Mouse (Mus musculus): ENCODE results near the gene Gdpd3. TPM values are rescaled to one million over a fixed set of nuclear protein-coding genes. Genes with fewer than 3 reads are reported as not detected.

Gene Gdpd3
- polyA plus RNA-seq, 1 experiment: 3.5 TPM

GRCm38 (mm10) chr7:126736122-126736521, 30.0 kb upstream of the Gdpd3 start:
- Histone ChIP-seq H3K27me3 (ENCODE audit: control insufficient read depth, insufficient read depth, low read length) (no peaks in the 10 kb centered on the region), H3K27ac (ENCODE audit: control insufficient read depth, insufficient read depth, low read depth, low read length) (no peak overlapping the region), H3K36me3 (ENCODE audit: control insufficient read depth, insufficient read depth, low read length) (no peaks in the 10 kb centered on the region), H3K4me3 (ENCODE audit: control insufficient read depth, low read depth, low read length) (no peak overlapping the region), H3K4me1 (ENCODE audit: control insufficient read depth, insufficient read depth, low read length) (peaks cover 11% of the 10 kb centered on the region)
- TF ChIP-seq POLR2A (IDR thresholded peaks at IDR 0.05; ENCODE audit: control insufficient read depth, low read depth, low read length): no peak
- no peak for TF ChIP-seq CTCF (IDR thresholded peaks at IDR 0.05; ENCODE audit: control insufficient read depth, insufficient read depth, insufficient replicate concordance, low read depth, low read length)

GRCm38 (mm10) chr7:126739551-126739950, 26.6 kb upstream of the Gdpd3 start:
- H3K4me3 ChIP-seq (ENCODE audit: control insufficient read depth, low read depth, low read length): peak overlapping the region; percentile 88
- peak overlapping the region; percentile 1; the same call in 1 of the 2 replicates for H3K27ac ChIP-seq (ENCODE audit: control insufficient read depth, insufficient read depth, low read depth, low read length)
- no peaks in the 10 kb centered on the region for H3K36me3 ChIP-seq (ENCODE audit: control insufficient read depth, insufficient read depth, low read length)
- peaks cover 13% of the 10 kb centered on the region for H3K4me1 ChIP-seq (ENCODE audit: control insufficient read depth, insufficient read depth, low read length)
- TF ChIP-seq CTCF (IDR thresholded peaks at IDR 0.05; ENCODE audit: control insufficient read depth, insufficient read depth, insufficient replicate concordance, low read depth, low read length) (no peak), POLR2A (IDR thresholded peaks at IDR 0.05; ENCODE audit: control insufficient read depth, low read depth, low read length) (peak; percentile 10; the same call in 1 of the 2 replicates)
- no peaks in the 10 kb centered on the region for H3K27me3 ChIP-seq (ENCODE audit: control insufficient read depth, insufficient read depth, low read length)

- Histone ChIP-seq H3K4me1 (ENCODE audit: control insufficient read depth, insufficient read depth, low read length) (peaks cover 13% of the 10 kb centered on the region), H3K27ac (ENCODE audit: control insufficient read depth, insufficient read depth, low read depth, low read length) (peak overlapping the region; percentile 1), H3K27me3 (ENCODE audit: control insufficient read depth, insufficient read depth, low read length) (no peaks in the 10 kb centered on the region), H3K4me3 (ENCODE audit: control insufficient read depth, low read depth, low read length) (peak overlapping the region; percentile 88), H3K36me3 (ENCODE audit: control insufficient read depth, insufficient read depth, low read length) (no peaks in the 10 kb centered on the region)
- no peak for TF ChIP-seq POLR2A (IDR thresholded peaks at IDR 0.05; ENCODE audit: control insufficient read depth, low read depth, low read length)
- TF ChIP-seq CTCF (IDR thresholded peaks at IDR 0.05; ENCODE audit: control insufficient read depth, insufficient read depth, insufficient replicate concordance, low read depth, low read length): no peak
Observed at GRCm38 (mm10) chr7:126740132-126740735, 25.9 kb upstream of the Gdpd3 start.

- TF ChIP-seq POLR2A (IDR thresholded peaks at IDR 0.05; ENCODE audit: control insufficient read depth, low read depth, low read length) (no peak), CTCF (IDR thresholded peaks at IDR 0.05; ENCODE audit: control insufficient read depth, insufficient read depth, insufficient replicate concordance, low read depth, low read length) (no peak)
- no peaks in the 10 kb centered on the region for H3K27me3 ChIP-seq (ENCODE audit: control insufficient read depth, insufficient read depth, low read length)
- H3K27ac ChIP-seq (ENCODE audit: control insufficient read depth, insufficient read depth, low read depth, low read length): peak overlapping the region; percentile 1; the same call in 1 of the 2 replicates
- H3K4me1 ChIP-seq (ENCODE audit: control insufficient read depth, insufficient read depth, low read length): peaks cover 13% of the 10 kb centered on the region
- H3K4me3 ChIP-seq (ENCODE audit: control insufficient read depth, low read depth, low read length): peak overlapping the region; percentile 88
- H3K36me3 ChIP-seq (ENCODE audit: control insufficient read depth, insufficient read depth, low read length): no peaks in the 10 kb centered on the region
Observed at GRCm38 (mm10) chr7:126740977-126741376, 25.2 kb upstream of the Gdpd3 start.

- Histone ChIP-seq H3K4me1 (ENCODE audit: control insufficient read depth, insufficient read depth, low read length) (peaks cover 13% of the 10 kb centered on the region), H3K27me3 (ENCODE audit: control insufficient read depth, insufficient read depth, low read length) (no peaks in the 10 kb centered on the region), H3K36me3 (ENCODE audit: control insufficient read depth, insufficient read depth, low read length) (no peaks in the 10 kb centered on the region), H3K27ac (ENCODE audit: control insufficient read depth, insufficient read depth, low read depth, low read length) (no peak overlapping the region), H3K4me3 (ENCODE audit: control insufficient read depth, low read depth, low read length) (peak overlapping the region; percentile 88)
- TF ChIP-seq POLR2A (IDR thresholded peaks at IDR 0.05; ENCODE audit: control insufficient read depth, low read depth, low read length) (no peak), CTCF (IDR thresholded peaks at IDR 0.05; ENCODE audit: control insufficient read depth, insufficient read depth, insufficient replicate concordance, low read depth, low read length) (no peak)
Observed at GRCm38 (mm10) chr7:126741452-126741851, 24.7 kb upstream of the Gdpd3 start.

GRCm38 (mm10) chr7:126741964-126742482, 24.1 kb upstream of the Gdpd3 start:
- TF ChIP-seq POLR2A (IDR thresholded peaks at IDR 0.05; ENCODE audit: control insufficient read depth, low read depth, low read length) (no peak), CTCF (IDR thresholded peaks at IDR 0.05; ENCODE audit: control insufficient read depth, insufficient read depth, insufficient replicate concordance, low read depth, low read length) (no peak)
- Histone ChIP-seq H3K4me1 (ENCODE audit: control insufficient read depth, insufficient read depth, low read length) (peaks cover 13% of the 10 kb centered on the region), H3K27ac (ENCODE audit: control insufficient read depth, insufficient read depth, low read depth, low read length) (no peak overlapping the region), H3K27me3 (ENCODE audit: control insufficient read depth, insufficient read depth, low read length) (no peaks in the 10 kb centered on the region), H3K36me3 (ENCODE audit: control insufficient read depth, insufficient read depth, low read length) (no peaks in the 10 kb centered on the region), H3K4me3 (ENCODE audit: control insufficient read depth, low read depth, low read length) (no peak overlapping the region)

GRCm38 (mm10) chr7:126746066-126746465, 20.1 kb upstream of the Gdpd3 start:
- no peak overlapping the region for H3K27ac ChIP-seq (ENCODE audit: control insufficient read depth, insufficient read depth, low read depth, low read length)
- H3K27me3 ChIP-seq (ENCODE audit: control insufficient read depth, insufficient read depth, low read length): no peaks in the 10 kb centered on the region
- TF ChIP-seq CTCF (IDR thresholded peaks at IDR 0.05; ENCODE audit: control insufficient read depth, insufficient read depth, insufficient replicate concordance, low read depth, low read length) (no peak), POLR2A (IDR thresholded peaks at IDR 0.05; ENCODE audit: control insufficient read depth, low read depth, low read length) (no peak)
- no peaks in the 10 kb centered on the region for H3K36me3 ChIP-seq (ENCODE audit: control insufficient read depth, insufficient read depth, low read length)
- peaks cover 2% of the 10 kb centered on the region; the same call in 1 of the 2 replicates for H3K4me1 ChIP-seq (ENCODE audit: control insufficient read depth, insufficient read depth, low read length)
- no peak overlapping the region for H3K4me3 ChIP-seq (ENCODE audit: control insufficient read depth, low read depth, low read length)

All from testis, adult 2 months (tissue).